Mouse (Mus musculus): ENCODE data around the gene Rundc3a. TPM values are rescaled to one million over a fixed set of nuclear protein-coding genes. Genes with fewer than 3 reads are reported as not detected.

The Rundc3a gene
- total RNA-seq, 1 experiment from 2014 or later = 31.6 TPM

GRCm38 (mm10) chr11:102433866-102434265 is 40.7 kb downstream of the Rundc3a start:
- DNase-seq = peak; percentile 20

- DNase-seq = peak; percentile 94
These were observed 41.2 kb downstream of the Rundc3a start for GRCm38 (mm10) chr11:102434406-102434805.

- DNase-seq = peak; percentile 9
These were observed 41.9 kb downstream of the Rundc3a start for GRCm38 (mm10) chr11:102434816-102435705.

- DNase-seq = peak; percentile 69
These were observed 42.7 kb downstream of the Rundc3a start for GRCm38 (mm10) chr11:102435754-102436470.

GRCm38 (mm10) chr11:102436471-102436790 is 43.2 kb downstream of the Rundc3a start:
- DNase-seq = peak; percentile 47

GRCm38 (mm10) chr11:102437120-102438061 is 44.2 kb downstream of the Rundc3a start:
- DNase-seq = peak; percentile 89

GRCm38 (mm10) chr11:102438212-102439092 is 45.2 kb downstream of the Rundc3a start:
- peak; percentile 91 for DNase-seq

- no peak for DNase-seq
These were observed 46.2 kb downstream of the Rundc3a start for GRCm38 (mm10) chr11:102439093-102440082.

GRCm38 (mm10) chr11:102440255-102440654 is 47.1 kb downstream of the Rundc3a start:
- DNase-seq = no peak

- no peak for DNase-seq
These were observed 48.2 kb downstream of the Rundc3a start for GRCm38 (mm10) chr11:102441434-102441833.

- no peak for DNase-seq
These were observed 48.9 kb downstream of the Rundc3a start for GRCm38 (mm10) chr11:102442089-102442488.

GRCm38 (mm10) chr11:102443740-102444139 is 50.5 kb downstream of the Rundc3a start:
- DNase-seq = no peak

GRCm38 (mm10) chr11:102444321-102444720 is 51.1 kb downstream of the Rundc3a start:
- DNase-seq = no peak

- no peak for DNase-seq
These were observed 51.6 kb downstream of the Rundc3a start for GRCm38 (mm10) chr11:102444781-102445180.

- DNase-seq = no peak
These were observed 52.2 kb downstream of the Rundc3a start for GRCm38 (mm10) chr11:102445264-102445890.

- DNase-seq = peak; percentile 59
These were observed 52.7 kb downstream of the Rundc3a start for GRCm38 (mm10) chr11:102445891-102446361.

- no peak for DNase-seq
These were observed 53.6 kb downstream of the Rundc3a start for GRCm38 (mm10) chr11:102446581-102447461.

GRCm38 (mm10) chr11:102447497-102447896 is 54.3 kb downstream of the Rundc3a start, which contains the start of gene Fam171a2:
Gene Fam171a2 (minus strand): TSS chr11:102447682.
- peak; percentile 88 for DNase-seq

Measured in adrenal gland, postnatal 14 days (tissue).